Mouse (Mus musculus) Patski (cell line): ENCODE measurements at regions not wholly inside any gene's neighbourhood (a gene's known extent, or its start where the extent isn't known, plus 50 kb on each side); places are given as distances from the start of the nearest gene placed in this dataset.

Source experiments
- ATAC-seq: fragments of 100-300 bp; one replicate; pipeline ENCODE4 v1.8.0; 2021
- CTCF ChIA-PET: fragments of 350-600 bp; sonication (Branson Sonifier 250); formaldehyde crosslinking; loops from one replicate; lab custom pipeline; 2022; ENCODE audit warnings: inconsistent platforms; lab: Charles Lee
- POLR2A ChIA-PET: fragments of 350-600 bp; sonication (Branson Sonifier 250); formaldehyde crosslinking; loops from one replicate; lab custom pipeline; 2022; ENCODE audit warnings: antibody characterized with exemption, inconsistent platforms; lab: Charles Lee
- DNase-seq: peaks from one replicate; pipeline ENCODE4 v3.0.0-alpha.2; 2011; ENCODE audit warnings: low read depth, low spot score
- H3K27me3 ChIP-seq: fragments of 371-371 bp; one replicate; pipeline ENCODE4 v1.5.1; 2021
- CTCF ChIP-seq: fragments of 100-300 bp; IDR thresholded peaks from one replicate; pipeline ENCODE4 v1.5.1; 2021
- in situ Hi-C: fragments of 300-500 bp; cut with MboI; formaldehyde crosslinking; loops from 3 replicates; pipeline ENCODE4 v1.11.1; 2018; ENCODE audit warnings: low pct_unique_long_range_greater_than_20kb, mixed read lengths

GRCm38 (mm10) chr14:47857731-47858556 lies 209.7 kb downstream of the Ktn1 start:
- DNase-seq: no peak
- no peak for TF ChIP-seq CTCF
- no peaks in the 10 kb centered on the region for H3K27me3 ChIP-seq
- no peak for ATAC-seq
- in situ Hi-C loops: no loop called here
- CTCF ChIA-PET: no interaction called here
- POLR2A ChIA-PET: no interaction called here

- DNase-seq: no peak
These were observed 214.3 kb downstream of the Ktn1 start for GRCm38 (mm10) chr14:47862556-47862955.

GRCm38 (mm10) chr14:47863067-47863466 lies 214.8 kb downstream of the Ktn1 start:
- peak; percentile 87 for DNase-seq
- TF ChIP-seq CTCF: no peak

More at GRCm38 (mm10) chr14:47862556-47862955, 214.3 kb downstream of the Ktn1 start:
- no peak for ATAC-seq
- no peaks in the 10 kb centered on the region for H3K27me3 ChIP-seq
- CTCF ChIA-PET: interaction anchor here (1.1 kb wide), 1 partner anchor 31 kb away, joined by 3 read pairs; no protein-coding TSS in a partner anchor
- POLR2A ChIA-PET: interaction anchor here (0.6 kb wide), 1 partner anchor 57 kb away, joined by 3 read pairs; no protein-coding TSS in a partner anchor
- in situ Hi-C loops: no loop called here
- TF ChIP-seq CTCF: no peak

GRCm38 (mm10) chr14:47863701-47864100 lies 215.5 kb downstream of the Ktn1 start:
- ChIA-PET CTCF (interaction anchor here (1.1 kb wide), 1 partner anchor 33 kb away, joined by 3 read pairs; no protein-coding TSS in a partner anchor), POLR2A (no interaction called here)
- in situ Hi-C loops: no loop called here

More at GRCm38 (mm10) chr14:47863067-47863466, 214.8 kb downstream of the Ktn1 start:
- in situ Hi-C loops: no loop called here
- peak; percentile 97 for ATAC-seq
- no peaks in the 10 kb centered on the region for H3K27me3 ChIP-seq
- CTCF ChIA-PET: interaction anchor here (1.1 kb wide), 1 partner anchor 32 kb away, joined by 3 read pairs; no protein-coding TSS in a partner anchor
- POLR2A ChIA-PET: no interaction called here

GRCm38 (mm10) chr14:47867017-47867416 lies 218.8 kb downstream of the Ktn1 start:
- no peak for DNase-seq
- in situ Hi-C loops: no loop called here
- POLR2A ChIA-PET: no interaction called here

More at GRCm38 (mm10) chr14:47863701-47864100, 215.5 kb downstream of the Ktn1 start:
- H3K27me3 ChIP-seq: no peaks in the 10 kb centered on the region
- DNase-seq (no peak), ATAC-seq (no peak)
- no peak for TF ChIP-seq CTCF

GRCm38 (mm10) chr14:47868258-47868780 lies 220.1 kb downstream of the Ktn1 start:
- ChIA-PET CTCF (no interaction called here), POLR2A (no interaction called here)
- TF ChIP-seq CTCF: no peak

More at GRCm38 (mm10) chr14:47867017-47867416, 218.8 kb downstream of the Ktn1 start:
- TF ChIP-seq CTCF: no peak
- ATAC-seq: no peak
- CTCF ChIA-PET: no interaction called here
- H3K27me3 ChIP-seq: no peaks in the 10 kb centered on the region

GRCm38 (mm10) chr14:47876585-47876984 lies 228.3 kb downstream of the Ktn1 start:
- in situ Hi-C loops: no loop called here
- POLR2A ChIA-PET: no interaction called here

More at GRCm38 (mm10) chr14:47868258-47868780, 220.1 kb downstream of the Ktn1 start:
- H3K27me3 ChIP-seq: no peaks in the 10 kb centered on the region
- DNase-seq (no peak), ATAC-seq (no peak)
- in situ Hi-C loops: no loop called here

GRCm38 (mm10) chr14:47877167-47877566 lies 228.9 kb downstream of the Ktn1 start:
- H3K27me3 ChIP-seq: no peaks in the 10 kb centered on the region
- CTCF ChIA-PET: no interaction called here
- POLR2A ChIA-PET: no interaction called here
- DNase-seq (no peak), ATAC-seq (no peak)
- TF ChIP-seq CTCF: no peak
- in situ Hi-C loops: no loop called here

More at GRCm38 (mm10) chr14:47876585-47876984, 228.3 kb downstream of the Ktn1 start:
- CTCF ChIA-PET: no interaction called here
- DNase-seq (no peak), ATAC-seq (no peak)
- no peak for TF ChIP-seq CTCF
- no peaks in the 10 kb centered on the region for H3K27me3 ChIP-seq

- POLR2A ChIA-PET: no interaction called here
- no peak for TF ChIP-seq CTCF
- no peaks in the 10 kb centered on the region for H3K27me3 ChIP-seq
- ATAC-seq (no peak), DNase-seq (no peak)
- CTCF ChIA-PET: no interaction called here
- in situ Hi-C loops: no loop called here
These were observed 229.7 kb downstream of the Ktn1 start for GRCm38 (mm10) chr14:47877771-47878443.

GRCm38 (mm10) chr14:47885326-47885725 lies 235.3 kb upstream of the Peli2 start:
- H3K27me3 ChIP-seq: no peaks in the 10 kb centered on the region
- DNase-seq: no peak
- ChIA-PET CTCF (no interaction called here), POLR2A (no interaction called here)
- in situ Hi-C loops: no loop called here
- ATAC-seq: no peak
- TF ChIP-seq CTCF: no peak
